Mouse (Mus musculus): ENCODE results near the gene Hivep1. TPM values are rescaled to one million over a fixed set of nuclear protein-coding genes. Genes with fewer than 3 reads are reported as not detected.

The Hivep1 gene
- polyA plus RNA-seq, 1 experiment from 2014 or later = 7.7 TPM

- Histone ChIP-seq H3K27ac (ENCODE audit: low read length) (no peak overlapping the region), H3K36me3 (ENCODE audit: insufficient read depth, low read length) (no peaks in the 10 kb centered on the region), H3K27me3 (replicated peaks; ENCODE audit: insufficient read depth, low read length) (no peaks in the 10 kb centered on the region), H3K4me2 (replicated peaks; ENCODE audit: low read depth, low read length) (no peak overlapping the region; the same call in 1 of the 2 replicates), H3K9ac (replicated peaks; ENCODE audit: low read depth) (no peak overlapping the region), H3K4me1 (ENCODE audit: insufficient read depth, low read depth, low read length) (peaks cover 6% of the 10 kb centered on the region; the same call in 1 of the 2 replicates), H3K4me3 (ENCODE audit: low read depth, low read length) (no peak overlapping the region), H3K9me3 (ENCODE audit: low read length) (no peaks in the 10 kb centered on the region)
- DNase-seq (ENCODE audit: low spot score) (peak; percentile 93), ATAC-seq (peak; percentile 93)
- WGBS = 32% methylated on average over 8 of the region's 8 CpGs
- no peak for TF ChIP-seq EP300 (IDR thresholded peaks at IDR 0.05)
- TF ChIP-seq CTCF (IDR thresholded peaks at IDR 0.05) = no peak
These were observed 51.2 kb downstream of the Hivep1 start for GRCm38 (mm10) chr13:42102980-42103379.

GRCm38 (mm10) chr13:42103486-42104166 lies 51.8 kb downstream of the Hivep1 start:
- DNase-seq (ENCODE audit: low spot score) (no peak), ATAC-seq (no peak)
- Histone ChIP-seq H3K36me3 (ENCODE audit: insufficient read depth, low read length) (no peaks in the 10 kb centered on the region), H3K4me3 (ENCODE audit: low read depth, low read length) (no peak overlapping the region), H3K4me1 (ENCODE audit: insufficient read depth, low read depth, low read length) (peaks cover 6% of the 10 kb centered on the region; the same call in 1 of the 2 replicates), H3K27me3 (replicated peaks; ENCODE audit: insufficient read depth, low read length) (no peaks in the 10 kb centered on the region), H3K27ac (ENCODE audit: low read length) (0 out of 2 replicates have a peak overlapping the region, but pooled peaks have one; percentile 3), H3K4me2 (replicated peaks; ENCODE audit: low read depth, low read length) (peak overlapping the region; percentile 2; the same call in 1 of the 2 replicates), H3K9me3 (ENCODE audit: low read length) (no peaks in the 10 kb centered on the region), H3K9ac (replicated peaks; ENCODE audit: low read depth) (no peak overlapping the region)
- WGBS = 68% methylated on average over 11 of the region's 11 CpGs
- TF ChIP-seq CTCF (IDR thresholded peaks at IDR 0.05) (no peak), EP300 (IDR thresholded peaks at IDR 0.05) (no peak)

- Histone ChIP-seq H3K27me3 (replicated peaks; ENCODE audit: insufficient read depth, low read length) (no peaks in the 10 kb centered on the region), H3K36me3 (ENCODE audit: insufficient read depth, low read length) (no peaks in the 10 kb centered on the region), H3K9ac (replicated peaks; ENCODE audit: low read depth) (no peak overlapping the region), H3K4me2 (replicated peaks; ENCODE audit: low read depth, low read length) (no peak overlapping the region), H3K4me1 (ENCODE audit: insufficient read depth, low read depth, low read length) (peaks cover 9% of the 10 kb centered on the region; the same call in 1 of the 2 replicates), H3K9me3 (ENCODE audit: low read length) (no peaks in the 10 kb centered on the region), H3K27ac (ENCODE audit: low read length) (no peak overlapping the region), H3K4me3 (ENCODE audit: low read depth, low read length) (no peak overlapping the region)
- DNase-seq (ENCODE audit: low spot score) (no peak), ATAC-seq (no peak)
- TF ChIP-seq EP300 (IDR thresholded peaks at IDR 0.05) = no peak
- no peak for TF ChIP-seq CTCF (IDR thresholded peaks at IDR 0.05)
- WGBS = 87% methylated on average over 3 of the region's 3 CpGs
These were observed 52.5 kb downstream of the Hivep1 start for GRCm38 (mm10) chr13:42104371-42104770.

- DNase-seq (ENCODE audit: low spot score) = no peak
- Histone ChIP-seq H3K4me1 (ENCODE audit: insufficient read depth, low read depth, low read length) (peaks cover 3% of the 10 kb centered on the region; the same call in 1 of the 2 replicates), H3K4me2 (replicated peaks; ENCODE audit: low read depth, low read length) (no peak overlapping the region), H3K9ac (replicated peaks; ENCODE audit: low read depth) (no peak overlapping the region), H3K4me3 (ENCODE audit: low read depth, low read length) (no peak overlapping the region), H3K27me3 (replicated peaks; ENCODE audit: insufficient read depth, low read length) (no peaks in the 10 kb centered on the region), H3K9me3 (ENCODE audit: low read length) (no peaks in the 10 kb centered on the region), H3K27ac (ENCODE audit: low read length) (no peak overlapping the region), H3K36me3 (ENCODE audit: insufficient read depth, low read length) (no peaks in the 10 kb centered on the region)
- peak; percentile 43; the same call in 1 of the 2 replicates for ATAC-seq
- TF ChIP-seq EP300 (IDR thresholded peaks at IDR 0.05) (peak; percentile 49; the same call in 1 of the 2 replicates), CTCF (IDR thresholded peaks at IDR 0.05) (no peak)
- 46% methylated on average over 11 of the region's 11 CpGs for WGBS
These were observed 56.8 kb downstream of the Hivep1 start for GRCm38 (mm10) chr13:42108483-42109215.

- DNase-seq (ENCODE audit: low spot score) = no peak
- Histone ChIP-seq H3K27ac (ENCODE audit: low read length) (no peak overlapping the region), H3K9ac (replicated peaks; ENCODE audit: low read depth) (no peak overlapping the region), H3K4me2 (replicated peaks; ENCODE audit: low read depth, low read length) (no peak overlapping the region), H3K9me3 (ENCODE audit: low read length) (no peaks in the 10 kb centered on the region), H3K27me3 (replicated peaks; ENCODE audit: insufficient read depth, low read length) (no peaks in the 10 kb centered on the region), H3K4me3 (ENCODE audit: low read depth, low read length) (no peak overlapping the region), H3K36me3 (ENCODE audit: insufficient read depth, low read length) (no peaks in the 10 kb centered on the region), H3K4me1 (ENCODE audit: insufficient read depth, low read depth, low read length) (peaks cover 3% of the 10 kb centered on the region; the same call in 1 of the 2 replicates)
- ATAC-seq = no peak
- no peak for TF ChIP-seq EP300 (IDR thresholded peaks at IDR 0.05)
- no peak for TF ChIP-seq CTCF (IDR thresholded peaks at IDR 0.05)
- WGBS = 91% methylated on average over 3 of the region's 3 CpGs
These were observed 58.6 kb downstream of the Hivep1 start for GRCm38 (mm10) chr13:42110416-42110815.

- peaks cover 3% of the 10 kb centered on the region; the same call in 1 of the 2 replicates for H3K4me1 ChIP-seq (ENCODE audit: insufficient read depth, low read depth, low read length)
- H3K9me3 ChIP-seq (ENCODE audit: low read length) = no peaks in the 10 kb centered on the region
- H3K36me3 ChIP-seq (ENCODE audit: insufficient read depth, low read length) = no peaks in the 10 kb centered on the region
- ATAC-seq = no peak
- H3K4me2 ChIP-seq (replicated peaks; ENCODE audit: low read depth, low read length) = no peak overlapping the region
- 62% methylated on average over 6 of the region's 6 CpGs for WGBS
- H3K27ac ChIP-seq (ENCODE audit: low read length) = no peak overlapping the region
- TF ChIP-seq EP300 (IDR thresholded peaks at IDR 0.05) (no peak), CTCF (IDR thresholded peaks at IDR 0.05) (no peak)
- no peaks in the 10 kb centered on the region for H3K27me3 ChIP-seq (replicated peaks; ENCODE audit: insufficient read depth, low read length)
- no peak overlapping the region for H3K9ac ChIP-seq (replicated peaks; ENCODE audit: low read depth)
- H3K4me3 ChIP-seq (ENCODE audit: low read depth, low read length) = no peak overlapping the region
- DNase-seq (ENCODE audit: low spot score) = no peak
These were observed 60.2 kb downstream of the Hivep1 start for GRCm38 (mm10) chr13:42112071-42112470.

All from lung, postnatal 0 days (tissue).